Mouse (Mus musculus) spleen, adult 12 weeks (tissue): Measurements from ENCODE around the gene Elmo3.

Experiments used
- DNase-seq: peaks from one replicate; pipeline ENCODE4 v3.0.0; 2022; ENCODE audit warnings: low spot score

The Elmo3 gene

GRCm38 (mm10) chr8:105330325-105330724 is 24.9 kb downstream of the Elmo3 start:
- DNase-seq, result no peak

- DNase-seq, result no peak
Measured at GRCm38 (mm10) chr8:105331469-105331868, 26.1 kb downstream of the Elmo3 start.

- no peak for DNase-seq
Measured at GRCm38 (mm10) chr8:105331931-105332330, 26.5 kb downstream of the Elmo3 start.

GRCm38 (mm10) chr8:105332523-105332922 is 27.1 kb downstream of the Elmo3 start:
- DNase-seq, result no peak

GRCm38 (mm10) chr8:105336373-105337130 is 31.2 kb downstream of the Elmo3 start:
- DNase-seq, result no peak

- DNase-seq, result no peak
Measured at GRCm38 (mm10) chr8:105338992-105339391, 33.6 kb downstream of the Elmo3 start.

- DNase-seq, result no peak
Measured at GRCm38 (mm10) chr8:105339886-105340635, 34.7 kb downstream of the Elmo3 start.

GRCm38 (mm10) chr8:105341399-105341798 is 36.0 kb downstream of the Elmo3 start:
- no peak for DNase-seq

- DNase-seq, result no peak
Measured at GRCm38 (mm10) chr8:105342768-105343167, 37.4 kb downstream of the Elmo3 start.

- no peak for DNase-seq
Measured at GRCm38 (mm10) chr8:105343791-105344574, 38.6 kb downstream of the Elmo3 start.

- no peak for DNase-seq
Measured at GRCm38 (mm10) chr8:105345061-105345975, 39.9 kb downstream of the Elmo3 start.

- DNase-seq, result no peak
Measured at GRCm38 (mm10) chr8:105346611-105347427, 41.4 kb downstream of the Elmo3 start.

GRCm38 (mm10) chr8:105347428-105348221 is 42.2 kb downstream of the Elmo3 start, which contains the start of gene Fhod1:
TSS of gene Fhod1 (minus strand) at chr8:105347953.
- DNase-seq, result peak; percentile 82

- DNase-seq, result no peak
Measured at GRCm38 (mm10) chr8:105348450-105349095, 43.2 kb downstream of the Elmo3 start, which contains the start of gene Slc9a5. TSS of gene Slc9a5 (plus strand) at chr8:105348843.

- no peak for DNase-seq
Measured at GRCm38 (mm10) chr8:105349096-105349771, 43.8 kb downstream of the Elmo3 start.

GRCm38 (mm10) chr8:105350186-105350585 is 44.8 kb downstream of the Elmo3 start:
- DNase-seq, result no peak

- DNase-seq, result no peak
Measured at GRCm38 (mm10) chr8:105353583-105354135, 48.3 kb downstream of the Elmo3 start.

GRCm38 (mm10) chr8:105354549-105354948 is 49.1 kb downstream of the Elmo3 start:
- no peak for DNase-seq
